Mouse (Mus musculus) myocyte (in vitro differentiated cells): ENCODE results near the gene Gatad2a. TPM values are rescaled to one million over a fixed set of nuclear protein-coding genes. Genes with fewer than 3 reads are reported as not detected.

Experiments
- H3K27me3 ChIP-seq: one replicate; pipeline ENCODE4 v1.6.1; 2011; ENCODE audit not compliant: control insufficient read depth, insufficient read depth, insufficient read length
- H3K36me3 ChIP-seq: one replicate; pipeline ENCODE4 v1.6.1; 2011; ENCODE audit not compliant: control insufficient read depth, insufficient read depth
- H3K4me2 ChIP-seq: one replicate; pipeline ENCODE4 v1.6.1; 2011; ENCODE audit warnings: low read depth, control low read depth
- H3K4me3 ChIP-seq: one replicate; pipeline ENCODE4 v1.5.1; 2011; ENCODE audit warnings: mild to moderate bottlenecking, control low read depth, moderate library complexity
- H3K79me2 ChIP-seq: one replicate; pipeline ENCODE4 v1.6.1; 2011; ENCODE audit not compliant: control insufficient read depth, insufficient read depth
- H3ac ChIP-seq: one replicate; pipeline ENCODE4 v1.6.1; 2011; ENCODE audit not compliant: control insufficient read depth, insufficient read length
- CEBPB ChIP-seq: IDR thresholded peaks from 2 replicates; pipeline ENCODE4 v1.6.1; 2011; ENCODE audit warnings: mild to moderate bottlenecking, moderate library complexity; ENCODE audit not compliant: poor library complexity, insufficient read depth, severe bottlenecking
- E2F4 ChIP-seq: IDR thresholded peaks from one replicate; pipeline ENCODE4 v1.6.1; 2011; ENCODE audit warnings: mild to moderate bottlenecking, control low read depth, moderate library complexity; ENCODE audit not compliant: insufficient read depth
- MAX ChIP-seq: IDR thresholded peaks from one replicate; pipeline ENCODE4 v1.6.1; 2011; ENCODE audit warnings: low read depth, mild to moderate bottlenecking, control low read depth
- MYOD1 ChIP-seq, 3 experiments: IDR thresholded peaks; one replicate each; pipeline ENCODE4 v1.6.1; 2011; ENCODE audit warnings: control low read depth in 2 of 3, low read depth in 2 of 3, mild to moderate bottlenecking in 2 of 3, moderate library complexity in 1 of 3; ENCODE audit not compliant: insufficient read length in 2 of 3, control insufficient read depth in 1 of 3
- MYOG ChIP-seq, 3 experiments: IDR thresholded peaks; one replicate each; pipeline ENCODE4 v1.6.1; 2011; ENCODE audit warnings: control low read depth in 2 of 3, low read depth in 2 of 3, mild to moderate bottlenecking in 2 of 3; ENCODE audit not compliant: insufficient read length in 2 of 3, control insufficient read depth in 1 of 3, insufficient read depth in 1 of 3
- POLR2A ChIP-seq: IDR thresholded peaks from one replicate; pipeline ENCODE4 v1.6.1; 2011; ENCODE audit warnings: low read depth, mild to moderate bottlenecking, control low read depth, moderate library complexity; ENCODE audit not compliant: insufficient read length
- POLR2AphosphoS2 ChIP-seq: IDR thresholded peaks from one replicate; pipeline ENCODE4 v1.6.1; 2011; ENCODE audit warnings: low read depth, control low read depth; ENCODE audit not compliant: insufficient read length
- REST ChIP-seq: IDR thresholded peaks from one replicate; pipeline ENCODE4 v1.6.1; 2011; ENCODE audit warnings: mild to moderate bottlenecking, control low read depth, moderate library complexity; ENCODE audit not compliant: insufficient read depth, insufficient read length
- SRF ChIP-seq: IDR thresholded peaks from one replicate; pipeline ENCODE4 v1.6.1; 2011; ENCODE audit warnings: low read depth; ENCODE audit not compliant: control insufficient read depth, insufficient read length
- TCF12 ChIP-seq: IDR thresholded peaks from one replicate; pipeline ENCODE4 v1.6.1; 2011; ENCODE audit warnings: mild to moderate bottlenecking, control low read depth; ENCODE audit not compliant: poor library complexity, insufficient read depth, severe bottlenecking
- TCF3 ChIP-seq: IDR thresholded peaks from one replicate; pipeline ENCODE4 v1.6.1; 2011; ENCODE audit warnings: low read depth, control low read depth; ENCODE audit not compliant: insufficient read length
- USF1 ChIP-seq: IDR thresholded peaks from one replicate; pipeline ENCODE4 v1.6.1; 2011; ENCODE audit warnings: low read depth, mild to moderate bottlenecking, control low read depth, moderate library complexity
- polyA plus RNA-seq: library from polyadenylated mRNA; unstranded; fragments of >200 nt; fragmentation: generic; extraction: Trizol; gene quantifications from one replicate; pipeline ENCODE4 v1.2.1, GENCODE M21; 2012; ENCODE audit warnings: missing spikeins

Gene Gatad2a
- polyA plus RNA-seq = 46.7 TPM

GRCm38 (mm10) chr8:69995776-69996588 is at the start of gene Gatad2a:
Gene Gatad2a, minus strand, starts transcription at chr8:69996384.
- no peaks in the 10 kb centered on the region for H3K27me3 ChIP-seq
- no peaks in the 10 kb centered on the region for H3K36me3 ChIP-seq
- peak within 1 kb of the TSS; percentile 42 for H3K4me3 ChIP-seq
- H3ac ChIP-seq = peak within 1 kb of the TSS; percentile 19
- TF ChIP-seq E2F4 = peak; percentile 55
- TF ChIP-seq TCF3 = no peak
- TF ChIP-seq MYOG (IDR thresholded peaks at IDR 0.05; ENCODE audit: control insufficient read depth in 1 of 3, insufficient read depth in 1 of 3, insufficient read length in 2 of 3, low read depth in 2 of 3) = peak in 1 of 3 experiments; percentile 2
- no peak for TF ChIP-seq USF1
- TF ChIP-seq TCF12 = no peak
- no peak for TF ChIP-seq REST
- no peak for TF ChIP-seq POLR2AphosphoS2
- peak; percentile 67 for TF ChIP-seq POLR2A
- TF ChIP-seq CEBPB = no peak
- no peak for TF ChIP-seq MYOD1 (IDR thresholded peaks at IDR 0.05; ENCODE audit: control insufficient read depth in 1 of 3, insufficient read length in 2 of 3, low read depth in 2 of 3)
- TF ChIP-seq MAX = no peak
- peak within 1 kb of the TSS; percentile 92 for H3K4me2 ChIP-seq
- peaks cover 33% of the 10 kb centered on the region for H3K79me2 ChIP-seq

GRCm38 (mm10) chr8:70043996-70044395 is 47.8 kb upstream of the Gatad2a start:
- no peaks in the 10 kb centered on the region for H3K36me3 ChIP-seq
- TF ChIP-seq REST (no peak), POLR2AphosphoS2 (no peak), MAX (no peak), MYOG (IDR thresholded peaks at IDR 0.05; ENCODE audit: control insufficient read depth in 1 of 3, insufficient read depth in 1 of 3, insufficient read length in 2 of 3, low read depth in 2 of 3) (no peak), USF1 (no peak), TCF12 (no peak)
- no peaks in the 10 kb centered on the region for H3K27me3 ChIP-seq
- H3ac ChIP-seq = no peak overlapping the region
- H3K4me2 ChIP-seq = peak overlapping the region; percentile 99
- H3K4me3 ChIP-seq = peak overlapping the region; percentile 89
- H3K79me2 ChIP-seq = peaks cover 79% of the 10 kb centered on the region

GRCm38 (mm10) chr8:70042583-70043455 is 46.6 kb upstream of the Gatad2a start, which contains the start of the genes Mau2 and Sugp1:
Gene Mau2, minus strand, starts transcription at chr8:70042734.
Gene Sugp1, plus strand, starts transcription at chr8:70042813.
- H3K4me2 ChIP-seq = peak within 1 kb of the TSS; percentile 99
- H3K36me3 ChIP-seq = no peaks in the 10 kb centered on the region
- peak within 1 kb of the TSS; percentile 89 for H3K4me3 ChIP-seq
- H3ac ChIP-seq = peak within 1 kb of the TSS; percentile 54
- H3K27me3 ChIP-seq = no peaks in the 10 kb centered on the region
- H3K79me2 ChIP-seq = peaks cover 91% of the 10 kb centered on the region
- peak in 1 of 3 experiments; percentile 23 for TF ChIP-seq MYOD1 (IDR thresholded peaks at IDR 0.05; ENCODE audit: control insufficient read depth in 1 of 3, insufficient read length in 2 of 3, low read depth in 2 of 3)
- TF ChIP-seq MAX = no peak
- peak; percentile 71 for TF ChIP-seq POLR2AphosphoS2
- TF ChIP-seq MYOG (IDR thresholded peaks at IDR 0.05; ENCODE audit: control insufficient read depth in 1 of 3, insufficient read depth in 1 of 3, insufficient read length in 2 of 3, low read depth in 2 of 3) = peak in 1 of 3 experiments; percentile 15
- peak; percentile 87 for TF ChIP-seq POLR2A
- TF ChIP-seq SRF = peak; percentile 54

- H3K79me2 ChIP-seq = peaks cover 95% of the 10 kb centered on the region
- peak overlapping the region; percentile 54 for H3ac ChIP-seq
- no peak for TF ChIP-seq MYOG (IDR thresholded peaks at IDR 0.05; ENCODE audit: control insufficient read depth in 1 of 3, insufficient read depth in 1 of 3, insufficient read length in 2 of 3, low read depth in 2 of 3)
- TF ChIP-seq TCF3 = no peak
- no peak for TF ChIP-seq E2F4
- TF ChIP-seq POLR2AphosphoS2 = no peak
- TF ChIP-seq SRF = no peak
- no peak for TF ChIP-seq POLR2A
- no peak for TF ChIP-seq REST
- TF ChIP-seq MAX = no peak
- TF ChIP-seq MYOD1 (IDR thresholded peaks at IDR 0.05; ENCODE audit: control insufficient read depth in 1 of 3, insufficient read length in 2 of 3, low read depth in 2 of 3) = no peak
- no peak for TF ChIP-seq CEBPB
- H3K27me3 ChIP-seq = no peaks in the 10 kb centered on the region
- H3K36me3 ChIP-seq = no peaks in the 10 kb centered on the region
- peak overlapping the region; percentile 89 for H3K4me3 ChIP-seq
- peak overlapping the region; percentile 96 for H3K4me2 ChIP-seq
Observed at GRCm38 (mm10) chr8:70041885-70042546, 45.8 kb upstream of the Gatad2a start.
